Mouse (Mus musculus) gastrocnemius, postnatal 4 days (tissue): ENCODE results near the gene Sfxn1. TPM values are rescaled to one million over a fixed set of nuclear protein-coding genes. Genes with fewer than 3 reads are reported as not detected.
A peak's percentile ranks its signal among the peaks of the same experiment; 100 is the strongest.

Experiments used
- DNase-seq, 2 experiments: peaks; one replicate each; pipeline ENCODE4 v3.0.0; 2021 to 2022; ENCODE audit warnings: low spot score in 2 of 2, mixed read lengths in 2 of 2
- long read RNA-seq, 2 experiments: library from polyadenylated mRNA; stranded (forward); transcript quantifications; one replicate each; pipeline ENCODE4 v2.0.0; 2021
- total RNA-seq, 2 experiments: library from RNA; stranded (reverse); gene quantifications; 2 replicates each; pipeline ENCODE4 v1.2.3; 2021

The Sfxn1 gene
- 10 to 100 TPM; 13.5 to 14.8 TPM for total RNA-seq
- long read RNA-seq, experiment 1, transcript Sfxn1-201 (11 exons, 2,783 nt): major isoform, 38 of 50 reads
- long read RNA-seq, experiment 1, partial matches to known transcripts: 3 of 50 reads
- long read RNA-seq, experiment 1, other reads (novel, unspliced or antisense): 9 of 50 reads
- long read RNA-seq, experiment 2, transcript Sfxn1-201 (11 exons, 2,783 nt): major isoform, 33 of 48 reads
- long read RNA-seq, experiment 2, partial matches to known transcripts: 4 of 48 reads
- long read RNA-seq, experiment 2, other reads (novel, unspliced or antisense): 11 of 48 reads

DNA sequence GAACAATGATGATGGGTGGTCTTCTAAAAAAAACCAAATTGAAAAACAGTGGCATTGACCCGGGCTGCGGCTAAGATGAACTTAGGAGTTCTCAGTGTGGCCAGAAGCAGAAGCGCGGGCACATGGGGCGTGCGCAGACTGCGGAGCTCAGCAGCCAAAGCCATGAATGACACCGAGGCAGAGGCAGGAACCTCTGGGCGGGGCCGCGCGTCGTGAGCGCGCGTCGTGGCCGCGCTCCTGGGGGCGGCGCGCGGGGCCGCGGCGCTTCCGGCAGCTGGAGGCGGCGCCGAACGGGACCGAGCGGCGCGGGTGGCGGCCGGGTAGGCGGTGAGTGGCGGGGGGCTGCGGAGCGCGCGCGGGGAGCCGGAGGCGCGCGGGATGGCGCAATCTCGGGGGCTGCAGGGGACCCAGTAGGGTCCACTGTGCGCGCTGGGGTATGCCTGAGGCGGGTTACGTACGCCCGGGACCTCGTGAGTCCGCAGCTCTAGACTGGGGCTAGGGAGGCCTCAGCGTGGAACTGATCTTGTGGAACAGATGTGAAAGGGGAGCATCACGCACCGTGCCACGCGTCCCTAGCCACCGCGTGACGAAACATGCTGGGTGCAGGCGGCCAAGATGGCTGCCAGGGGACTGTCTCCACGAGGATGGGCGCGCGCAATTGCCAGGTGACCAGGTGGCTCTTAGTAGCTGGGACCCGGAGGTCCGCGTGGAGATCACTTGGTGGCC lies at the start of gene Sfxn1:
Gene Sfxn1 (plus strand): TSS at position 264 of the 726 bp plus-strand sequence.
- DNase-seq: peak; percentile 24 to 53

- no peak for DNase-seq
Measured at GRCm38 (mm10) chr13:54023311-54023710, 48.4 kb upstream of the Sfxn1 start.

- no peak for DNase-seq
Measured at GRCm38 (mm10) chr13:54027079-54027478, 44.6 kb upstream of the Sfxn1 start.

GRCm38 (mm10) chr13:54033653-54034052 lies 38.0 kb upstream of the Sfxn1 start:
- DNase-seq: no peak

- no peak for DNase-seq
Measured at GRCm38 (mm10) chr13:54035541-54035940, 36.1 kb upstream of the Sfxn1 start.

GRCm38 (mm10) chr13:54037936-54038335 lies 33.7 kb upstream of the Sfxn1 start:
- DNase-seq: no peak

GRCm38 (mm10) chr13:54040256-54040655 lies 31.4 kb upstream of the Sfxn1 start:
- no peak for DNase-seq

GRCm38 (mm10) chr13:54048679-54049352 lies 22.9 kb upstream of the Sfxn1 start:
- no peak for DNase-seq

GRCm38 (mm10) chr13:54051641-54052040 lies 20.0 kb upstream of the Sfxn1 start:
- no peak for DNase-seq

DNA sequence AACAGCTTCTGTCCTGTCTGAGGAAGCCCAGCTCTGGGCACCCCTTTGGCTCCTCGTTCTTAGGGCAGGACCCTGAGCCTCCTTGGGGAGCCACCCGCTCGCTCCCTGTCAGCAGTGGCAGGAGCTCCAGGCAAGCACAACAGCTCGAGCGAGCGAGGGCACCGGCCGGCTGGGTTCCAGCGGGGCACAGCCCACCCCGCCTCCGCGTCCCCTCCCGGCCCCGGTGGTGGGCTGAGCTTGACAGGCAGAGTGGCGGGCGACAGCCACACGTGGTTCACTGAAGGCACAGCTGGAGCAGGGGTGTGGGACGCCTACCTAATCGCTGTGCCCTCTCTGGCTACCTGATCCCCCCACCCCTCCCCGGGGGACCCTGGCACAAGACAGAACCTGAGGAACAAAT lies 16.7 kb upstream of the Sfxn1 start:
- no peak for DNase-seq

GRCm38 (mm10) chr13:54055448-54055861 lies 16.2 kb upstream of the Sfxn1 start, which contains the start of gene Drd1:
Drd1 (minus strand) TSS chr13:54055705.
- DNase-seq: peak; percentile 28 to 47

- DNase-seq: no peak
Measured at GRCm38 (mm10) chr13:54062068-54062467, 9.6 kb upstream of the Sfxn1 start.

GRCm38 (mm10) chr13:54063292-54063691 lies 8.4 kb upstream of the Sfxn1 start:
- DNase-seq: no peak

- no peak for DNase-seq
Measured at GRCm38 (mm10) chr13:54066081-54066746, 5.5 kb upstream of the Sfxn1 start.

- no peak for DNase-seq
Measured at GRCm38 (mm10) chr13:54067617-54068166, 4.0 kb upstream of the Sfxn1 start.

GRCm38 (mm10) chr13:54071011-54071410 lies 658 bp upstream of the Sfxn1 start:
- no peak for DNase-seq

DNA sequence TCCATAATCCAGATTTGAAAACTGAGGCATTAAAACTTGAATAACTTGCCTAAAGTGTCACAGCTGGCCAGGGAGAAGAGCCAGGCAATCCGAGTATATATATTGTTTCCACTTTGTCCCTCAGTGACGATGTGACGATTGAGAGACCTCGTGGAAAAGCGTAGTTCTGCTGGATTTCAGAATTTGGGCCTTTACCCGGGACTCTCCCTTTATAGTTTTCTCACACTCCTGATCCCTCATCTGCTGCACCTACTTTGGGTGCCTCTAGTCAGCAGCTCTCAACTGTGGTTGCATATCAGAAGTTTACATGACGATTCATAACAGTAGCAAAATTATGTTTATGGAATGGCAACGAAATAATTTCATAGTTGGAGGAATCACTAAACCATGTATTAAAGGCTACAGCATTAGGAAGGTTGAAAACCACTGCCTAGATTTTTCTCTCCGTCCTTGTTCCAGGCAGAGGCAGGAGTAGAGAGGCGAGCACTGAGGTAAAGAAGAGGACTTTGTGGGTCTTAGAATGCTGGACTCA lies 923 bp downstream of the Sfxn1 start:
- no peak for DNase-seq

DNA sequence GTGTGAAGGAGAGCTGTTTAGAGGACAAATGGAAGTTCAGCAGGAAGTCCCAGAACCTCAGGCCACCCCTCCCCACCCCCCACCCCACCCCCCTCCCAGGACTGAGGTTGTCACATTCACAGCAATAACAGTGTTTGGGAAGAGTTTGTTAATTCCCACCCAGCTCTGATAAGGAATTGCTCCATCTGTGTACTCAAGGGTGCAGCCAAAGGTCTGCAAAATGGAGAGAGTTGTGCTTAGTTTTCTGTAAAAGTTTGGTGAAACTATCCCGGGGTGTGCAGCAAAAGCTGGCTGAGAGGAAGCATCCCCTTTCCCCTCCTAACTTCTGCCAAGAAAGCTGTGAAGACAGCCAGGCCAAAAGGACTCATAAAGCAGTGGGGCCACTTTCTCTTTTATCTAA lies 1.4 kb downstream of the Sfxn1 start:
- no peak for DNase-seq

- DNase-seq: no peak
Measured at GRCm38 (mm10) chr13:54073491-54073890, 1.8 kb downstream of the Sfxn1 start.

DNA sequence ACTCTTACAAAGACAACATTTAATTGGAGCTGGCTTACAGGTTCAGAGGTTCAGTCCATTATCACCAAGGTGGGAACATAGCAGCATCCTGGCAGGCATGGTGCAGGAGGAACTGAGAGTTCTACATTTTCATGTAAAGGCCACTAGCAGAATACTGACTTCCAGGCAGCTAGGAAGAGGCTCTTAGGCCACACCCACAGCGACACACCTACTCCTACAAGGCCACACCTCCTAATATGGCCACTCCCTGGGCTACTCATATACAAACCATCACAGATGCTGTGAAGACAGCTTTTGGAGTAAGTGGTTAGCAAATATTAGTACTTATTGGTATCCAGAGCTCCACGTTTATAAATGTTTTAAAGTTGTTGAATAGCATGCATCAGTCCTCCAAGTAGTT lies 3.7 kb downstream of the Sfxn1 start:
- no peak for DNase-seq

DNA sequence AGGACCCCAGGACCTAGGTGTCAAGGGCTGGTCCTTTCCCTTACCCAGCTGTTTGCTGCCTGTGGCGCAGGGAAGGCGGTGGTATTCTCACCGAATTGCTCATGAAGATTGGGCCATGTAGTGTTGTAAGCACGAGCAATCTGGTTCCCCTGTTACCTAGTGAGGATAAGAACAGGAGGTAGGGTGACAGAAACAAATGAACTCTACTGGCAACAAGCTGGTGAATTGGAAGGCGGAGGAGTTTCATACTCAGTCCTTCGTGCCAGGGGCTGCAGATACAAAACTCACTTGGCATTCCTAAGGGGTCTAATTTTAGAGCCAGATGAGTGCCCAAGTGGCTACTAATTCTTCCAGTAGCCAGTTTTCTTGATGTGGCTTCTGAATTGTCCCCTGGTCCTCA lies 4.4 kb downstream of the Sfxn1 start:
- no peak for DNase-seq
